Mouse (Mus musculus): ENCODE measurements around the gene Zbtb16.

GRCm38 (mm10) chr9:48711296-48711781, 124.7 kb downstream of the Zbtb16 start:
- TF ChIP-seq GATA1 (IDR thresholded peaks at IDR 0.05; ENCODE audit: low read length) (no peak), TAL1 (IDR thresholded peaks at IDR 0.05; ENCODE audit: low read length) (no peak)
